Mouse (Mus musculus): ENCODE results near the gene Klhl33. TPM values are rescaled to one million over a fixed set of nuclear protein-coding genes. Genes with fewer than 3 reads are reported as not detected.
A peak's percentile ranks its signal among the peaks of the same experiment; 100 is the strongest.
"Not testable (repeated sequence)": the region's sequence is repeated elsewhere in the genome, so short reads cannot be mapped to it uniquely, and the experiment has no call there.

The Klhl33 gene
- total RNA-seq (2021), result 100 to 1,000 TPM; 100 to 136 TPM
- long read RNA-seq, experiment 1, full-length matches to known transcripts, result 4 of 202 reads
- long read RNA-seq, experiment 1, partial matches to known transcripts, result 1 of 202 reads
- long read RNA-seq, experiment 1, other reads (novel, unspliced or antisense), result 197 of 202 reads
- long read RNA-seq, experiment 2, full-length matches to known transcripts, result 9 of 452 reads
- long read RNA-seq, experiment 2, partial matches to known transcripts, result 3 of 452 reads
- long read RNA-seq, experiment 2, other reads (novel, unspliced or antisense), result 440 of 452 reads

- DNase-seq, result peak; percentile 33 to 34
- intact Hi-C loops (cut with DNase I), result no loop called here
Measured at GRCm38 (mm10) chr14:50897374-50897765, at the start of gene Klhl33. Gene Klhl33 (minus strand): TSS chr14:50897507.

- DNase-seq; intact Hi-C loops (cut with DNase I): not testable (repeated sequence)
Measured at GRCm38 (mm10) chr14:50945526-50945925, 48.2 kb upstream of the Klhl33 start.

- intact Hi-C loops (cut with DNase I); DNase-seq: not testable (repeated sequence)
Measured at GRCm38 (mm10) chr14:50945081-50945480, 47.8 kb upstream of the Klhl33 start.

- intact Hi-C loops (cut with DNase I); DNase-seq: not testable (repeated sequence)
Measured at GRCm38 (mm10) chr14:50944668-50945033, 47.3 kb upstream of the Klhl33 start.

GRCm38 (mm10) chr14:50943932-50944667, 46.8 kb upstream of the Klhl33 start, which contains the start of gene Gm49342:
Gene Gm49342 (plus strand): TSS chr14:50944517.
- DNase-seq, result peak; percentile 95 to 96
- intact Hi-C loops (cut with DNase I), result no loop called here

GRCm38 (mm10) chr14:50938940-50939339, 41.6 kb upstream of the Klhl33 start:
- intact Hi-C loops (cut with DNase I), result no loop called here
- DNase-seq, result no peak

GRCm38 (mm10) chr14:50938119-50938908, 41.0 kb upstream of the Klhl33 start:
- no peak for DNase-seq
- intact Hi-C loops (cut with DNase I), result no loop called here

GRCm38 (mm10) chr14:50936649-50937048, 39.3 kb upstream of the Klhl33 start:
- no peak for DNase-seq
- intact Hi-C loops (cut with DNase I), result no loop called here

- intact Hi-C loops (cut with DNase I), result no loop called here
- no peak for DNase-seq
Measured at GRCm38 (mm10) chr14:50931493-50932020, 34.2 kb upstream of the Klhl33 start.

- peak; percentile 99 for DNase-seq
- intact Hi-C loops (cut with DNase I), result no loop called here
Measured at GRCm38 (mm10) chr14:50930754-50931492, 33.6 kb upstream of the Klhl33 start, which contains the start of the genes Pip4p1 and Pnp. Gene Pip4p1 (minus strand): TSS chr14:50930856. Gene Pnp (plus strand): TSS chr14:50931082.

- intact Hi-C loops (cut with DNase I), result no loop called here
- no peak for DNase-seq
Measured at GRCm38 (mm10) chr14:50930377-50930753, 33.1 kb upstream of the Klhl33 start.

GRCm38 (mm10) chr14:50929951-50930350, 32.6 kb upstream of the Klhl33 start:
- DNase-seq, result peak in 1 of 2 experiments; percentile 19
- intact Hi-C loops (cut with DNase I), result no loop called here

- no peak for DNase-seq
- intact Hi-C loops (cut with DNase I), result no loop called here
Measured at GRCm38 (mm10) chr14:50927366-50927765, 30.1 kb upstream of the Klhl33 start.

- intact Hi-C loops (cut with DNase I), result no loop called here
- no peak for DNase-seq
Measured at GRCm38 (mm10) chr14:50925111-50925920, 28.0 kb upstream of the Klhl33 start.

- intact Hi-C loops (cut with DNase I), result no loop called here
- DNase-seq, result peak; percentile 95 to 96
Measured at GRCm38 (mm10) chr14:50924281-50925064, 27.2 kb upstream of the Klhl33 start, which contains the start of the genes Osgep and Apex1. Gene Osgep (minus strand): TSS chr14:50924893. Gene Apex1 (plus strand): TSS chr14:50924968.

- DNase-seq; intact Hi-C loops (cut with DNase I): not testable (repeated sequence)
Measured at GRCm38 (mm10) chr14:50923437-50923836, 26.1 kb upstream of the Klhl33 start.

GRCm38 (mm10) chr14:50911356-50911755, 14.0 kb upstream of the Klhl33 start:
- intact Hi-C loops (cut with DNase I), result no loop called here
- no peak for DNase-seq

GRCm38 (mm10) chr14:50908126-50908525, 10.8 kb upstream of the Klhl33 start:
- intact Hi-C loops (cut with DNase I), result no loop called here
- no peak for DNase-seq

Measured in gastrocnemius, postnatal 36 days (tissue).